Mouse (Mus musculus): ENCODE measurements around the gene Mrpl17.

DNA sequence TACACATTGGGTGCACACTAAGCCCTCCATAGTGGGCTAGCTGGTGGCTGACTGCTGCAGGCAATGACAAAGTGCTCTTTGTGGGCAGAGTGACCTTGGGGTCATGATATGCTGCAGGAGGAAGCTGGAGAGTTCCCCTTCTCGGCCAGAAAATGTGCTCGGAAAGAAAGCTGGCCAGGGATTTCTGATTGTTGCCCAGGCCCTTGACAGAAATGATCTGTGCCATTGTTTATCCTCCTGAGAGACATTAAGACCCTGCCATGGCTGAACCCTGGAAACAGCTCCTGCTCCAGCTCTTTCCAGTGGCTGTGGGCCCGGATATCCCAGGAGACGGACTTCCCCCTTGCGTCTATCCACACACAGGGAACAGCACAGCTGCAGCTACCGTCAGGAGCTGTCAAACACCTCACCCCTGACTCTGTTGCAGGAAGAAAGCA is 43.2 kb downstream of the Mrpl17 start:
- TF ChIP-seq CTCF (IDR thresholded peaks at IDR 0.05; ENCODE audit: control insufficient read depth, insufficient read depth, low read length) (no peak), POLR2A (IDR thresholded peaks at IDR 0.05; ENCODE audit: borderline replicate concordance, control insufficient read depth, low read depth, low read length) (no peak)
